Mouse (Mus musculus) E14TG2a.4 (cell line): ENCODE measurements at regions not wholly inside any gene's neighbourhood (a gene's known extent, or its start where the extent isn't known, plus 50 kb on each side); places are given as distances from the start of the nearest gene placed in this dataset.

Source experiments
- H3K27me3 ChIP-seq: 2 replicates; pipeline ENCODE4 v1.6.1; 2014; ENCODE audit warnings: low read length, control low read depth; ENCODE audit not compliant: insufficient read depth
- H3K36me3 ChIP-seq: 2 replicates; pipeline ENCODE4 v1.6.1; 2014; ENCODE audit warnings: low read length, control low read depth; ENCODE audit not compliant: insufficient read depth
- H3K4me1 ChIP-seq: replicated peaks from 2 replicates; pipeline ENCODE4 v1.6.1; 2014; ENCODE audit warnings: low read depth, low read length, control low read depth
- H3K4me3 ChIP-seq: replicated peaks from 2 replicates; pipeline ENCODE4 v1.5.1; 2014; ENCODE audit warnings: mild to moderate bottlenecking, low read length
- H3K9me3 ChIP-seq: 2 replicates; pipeline ENCODE4 v1.6.1; 2014; ENCODE audit warnings: low read length, control low read depth
- CTCF ChIP-seq: conservative IDR thresholded peaks from 2 replicates; pipeline ENCODE4 v1.5.1; 2014; ENCODE audit warnings: low read length
- NANOG ChIP-seq: IDR thresholded peaks from 2 replicates; pipeline ENCODE4 v1.6.1; 2014; ENCODE audit warnings: borderline replicate concordance, low read length, mixed read lengths
- POU5F1 ChIP-seq: IDR thresholded peaks from 2 replicates; pipeline ENCODE4 v1.6.1; 2014; ENCODE audit warnings: low read length, borderline replicate concordance

GRCm38 (mm10) chr8:60810955-60811354 is 79.3 kb upstream of the Hpf1 start:
- no peaks in the 10 kb centered on the region; the same call in 1 of the 2 replicates for H3K9me3 ChIP-seq
- TF ChIP-seq POU5F1 (no peak), NANOG (no peak), CTCF (no peak)
- H3K36me3 ChIP-seq: no peaks in the 10 kb centered on the region
- H3K27me3 ChIP-seq: no peaks in the 10 kb centered on the region
- H3K4me3 ChIP-seq: no peak overlapping the region
- no peaks in the 10 kb centered on the region for H3K4me1 ChIP-seq

GRCm38 (mm10) chr8:60825676-60826442 is 64.4 kb upstream of the Hpf1 start:
- TF ChIP-seq NANOG: no peak
- no peak for TF ChIP-seq POU5F1
- TF ChIP-seq CTCF: no peak
- H3K27me3 ChIP-seq: no peaks in the 10 kb centered on the region
- peaks cover 11% of the 10 kb centered on the region for H3K4me1 ChIP-seq
- no peaks in the 10 kb centered on the region for H3K36me3 ChIP-seq
- H3K9me3 ChIP-seq: peaks cover 28% of the 10 kb centered on the region
- H3K4me3 ChIP-seq: no peak overlapping the region

GRCm38 (mm10) chr8:60827241-60827640 is 63.0 kb upstream of the Hpf1 start:
- Histone ChIP-seq H3K27me3 (no peaks in the 10 kb centered on the region), H3K4me1 (peaks cover 24% of the 10 kb centered on the region), H3K9me3 (peaks cover 28% of the 10 kb centered on the region), H3K36me3 (no peaks in the 10 kb centered on the region), H3K4me3 (no peak overlapping the region)
- TF ChIP-seq NANOG: no peak
- TF ChIP-seq POU5F1: no peak
- TF ChIP-seq CTCF: no peak

- TF ChIP-seq NANOG: no peak
- no peak for TF ChIP-seq POU5F1
- TF ChIP-seq CTCF: no peak
- H3K27me3 ChIP-seq: no peaks in the 10 kb centered on the region
- no peak overlapping the region for H3K4me3 ChIP-seq
- H3K36me3 ChIP-seq: no peaks in the 10 kb centered on the region
- peaks cover 28% of the 10 kb centered on the region for H3K9me3 ChIP-seq
- peaks cover 33% of the 10 kb centered on the region for H3K4me1 ChIP-seq
These were observed 61.1 kb upstream of the Hpf1 start for GRCm38 (mm10) chr8:60829093-60829492.

GRCm38 (mm10) chr8:60830556-60830955 is 59.7 kb upstream of the Hpf1 start:
- TF ChIP-seq CTCF (no peak), NANOG (no peak), POU5F1 (no peak)

GRCm38 (mm10) chr8:60838526-60838925 is 51.7 kb upstream of the Hpf1 start:
- Histone ChIP-seq H3K36me3 (no peaks in the 10 kb centered on the region), H3K9me3 (no peaks in the 10 kb centered on the region), H3K4me3 (no peak overlapping the region), H3K27me3 (no peaks in the 10 kb centered on the region), H3K4me1 (peaks cover 46% of the 10 kb centered on the region)
- TF ChIP-seq CTCF (no peak), NANOG (no peak), POU5F1 (no peak)

More at GRCm38 (mm10) chr8:60830556-60830955, 59.7 kb upstream of the Hpf1 start:
- Histone ChIP-seq H3K36me3 (no peaks in the 10 kb centered on the region), H3K4me1 (peaks cover 40% of the 10 kb centered on the region), H3K27me3 (no peaks in the 10 kb centered on the region), H3K9me3 (peaks cover 28% of the 10 kb centered on the region), H3K4me3 (no peak overlapping the region)
